Mouse (Mus musculus) frontal cortex, postnatal 36 days (tissue): Measurements from ENCODE around the gene Lsmem1.

Experiments used
- DNase-seq, 2 experiments: peaks; one replicate each; pipeline ENCODE4 v3.0.0; 2022; ENCODE audit warnings: low spot score in 2 of 2

The Lsmem1 gene

DNA sequence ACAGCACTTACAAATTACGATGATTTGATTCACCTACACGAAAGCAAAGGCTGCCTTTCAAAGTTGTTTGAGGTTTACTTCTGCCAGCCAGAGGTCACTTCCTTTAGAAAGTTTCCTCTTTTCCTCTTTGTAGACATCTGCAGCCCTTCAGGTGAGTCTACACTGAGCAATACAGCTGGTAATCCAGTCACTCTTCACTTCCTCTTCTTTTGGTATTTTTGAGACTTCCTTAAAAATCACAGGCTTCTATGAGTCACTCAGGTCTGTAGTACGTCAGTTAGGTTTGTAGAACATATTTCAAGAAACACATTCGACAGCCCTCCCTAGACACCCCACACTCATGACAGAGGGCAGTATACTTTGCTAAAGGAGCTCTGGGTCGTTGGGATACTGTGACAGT lies 58.6 kb downstream of the Lsmem1 start:
- no peak for DNase-seq

DNA sequence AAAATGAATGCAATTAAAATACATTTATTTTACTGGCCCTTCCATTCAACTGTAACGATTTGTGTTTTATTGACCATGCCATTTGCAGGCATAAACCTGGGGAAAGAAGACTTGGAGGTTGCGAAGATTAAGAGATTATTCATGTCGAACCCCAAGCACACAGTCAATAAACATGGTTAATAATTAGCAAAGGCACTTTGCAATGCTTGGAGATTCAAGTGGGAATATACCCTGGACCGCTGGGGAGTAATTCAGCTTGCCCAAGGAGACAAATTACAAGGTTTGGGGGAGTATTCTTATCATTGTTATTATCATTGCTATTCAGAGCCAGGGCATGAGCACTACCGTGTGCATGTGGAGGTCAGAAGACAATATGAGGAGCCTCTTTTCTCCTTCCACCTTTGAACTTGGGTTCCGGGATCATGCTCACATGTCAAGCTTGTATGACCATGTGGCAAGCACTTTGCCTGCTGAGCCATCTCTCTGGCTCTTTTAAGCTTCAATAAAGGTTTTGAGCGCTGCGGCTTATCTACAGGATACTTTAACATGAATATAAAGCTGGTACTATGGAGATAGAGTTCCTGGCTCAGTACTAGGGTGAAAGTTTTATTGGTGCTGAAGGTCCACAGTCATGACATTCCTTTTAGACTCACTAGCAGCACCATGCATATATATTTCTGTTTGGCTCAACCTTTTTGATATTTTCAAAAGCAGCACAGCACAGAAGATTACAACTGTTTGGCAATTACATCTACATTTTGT lies 59.6 kb downstream of the Lsmem1 start:
- no peak for DNase-seq

DNA sequence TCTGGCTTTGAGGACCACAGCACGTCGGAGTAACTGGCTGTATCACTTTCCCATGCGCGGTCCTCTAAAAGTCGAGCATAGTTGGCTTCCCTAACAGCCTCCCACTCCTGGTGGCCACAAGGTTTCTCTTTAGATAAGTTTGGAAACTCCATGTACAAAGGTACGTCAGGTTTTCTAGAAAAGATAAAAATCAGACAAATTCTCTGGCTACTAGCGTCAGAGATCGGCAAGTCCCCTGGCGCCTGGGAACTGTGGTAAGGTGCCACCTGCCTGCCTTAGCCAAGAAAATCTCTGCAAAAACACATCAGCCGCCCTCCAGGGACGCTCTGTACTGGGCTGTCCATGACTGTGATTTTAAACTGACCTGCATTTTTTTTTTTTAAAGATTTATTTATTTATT lies 64.8 kb downstream of the Lsmem1 start:
- DNase-seq = no peak

DNA sequence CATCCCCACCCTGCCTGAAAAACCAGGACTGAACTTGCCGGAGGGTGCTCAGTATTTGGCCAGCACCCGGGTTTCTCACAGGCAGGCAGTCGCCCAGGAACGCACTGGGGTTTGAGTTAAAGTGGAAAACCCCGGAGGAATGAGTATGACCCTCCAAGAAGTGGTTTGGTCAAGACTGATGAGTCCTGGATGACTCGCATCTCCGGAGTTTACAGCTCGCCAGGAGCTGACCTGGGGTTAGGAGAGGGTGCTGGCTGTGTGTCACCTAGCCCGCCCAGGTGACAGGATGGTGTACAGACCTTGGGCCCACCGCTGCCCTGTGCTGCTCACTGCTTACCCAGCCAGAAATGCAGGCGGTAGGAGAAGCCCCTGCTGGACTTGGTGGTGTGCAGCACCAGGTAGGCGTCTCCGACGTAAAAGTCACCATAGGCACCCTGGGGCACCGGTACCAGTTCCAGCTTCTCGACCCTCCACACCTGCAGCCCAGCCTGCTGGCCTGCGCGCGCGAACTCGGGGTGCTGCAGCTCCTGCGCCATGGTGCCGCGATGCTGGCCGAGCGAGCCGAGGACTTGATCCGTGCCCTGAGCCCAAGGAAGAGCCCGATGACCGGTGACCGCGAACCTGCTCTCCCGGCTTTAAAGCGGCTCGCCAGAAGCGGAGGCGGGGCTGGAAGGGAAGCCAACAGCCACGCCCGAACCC lies 65.6 kb downstream of the Lsmem1 start, which contains the start of gene Scin:
Scin (minus strand) TSS at position 656 of the 699 bp plus-strand sequence.
- peak in 1 of 2 experiments; percentile 8 for DNase-seq

DNA sequence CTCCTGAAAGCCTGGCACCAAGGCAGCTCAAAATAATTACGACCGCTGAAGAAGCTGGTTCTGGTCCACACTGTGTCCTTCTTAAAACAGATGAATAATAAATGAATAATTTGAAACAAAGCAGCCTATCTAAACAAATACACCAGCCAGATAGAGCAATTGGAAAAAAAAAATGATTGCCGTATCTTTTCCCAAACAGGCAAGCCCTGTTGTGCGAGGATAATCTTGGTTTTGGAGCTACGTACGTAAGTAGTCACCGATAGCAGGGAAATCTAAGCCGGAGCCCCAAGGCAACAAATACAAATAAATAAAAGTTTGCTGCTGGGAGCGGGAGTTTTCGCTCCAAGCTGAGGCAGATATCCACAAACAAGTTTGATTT lies 66.1 kb downstream of the Lsmem1 start:
- peak in 1 of 2 experiments; percentile 8 for DNase-seq
